Mouse (Mus musculus) testis, postnatal 14 days (tissue): ENCODE results near the gene Dnm1.
A peak's percentile ranks its signal among the peaks of the same experiment; 100 is the strongest.

Experiments used
- DNase-seq: peaks from one replicate; pipeline ENCODE4 v3.0.0; 2021; ENCODE audit warnings: low spot score

Gene Dnm1

GRCm38 (mm10) chr2:32275823-32276222 lies 77.3 kb downstream of the Dnm1 start:
- no peak for DNase-seq

GRCm38 (mm10) chr2:32260635-32261034 lies 92.5 kb downstream of the Dnm1 start:
- no peak for DNase-seq

GRCm38 (mm10) chr2:32259657-32260417 lies 93.3 kb downstream of the Dnm1 start, which contains the start of gene Uck1:
TSS of gene Uck1 (minus strand) at chr2:32260159.
- DNase-seq, result peak; percentile 87

GRCm38 (mm10) chr2:32258887-32259533 lies 94.1 kb downstream of the Dnm1 start:
- DNase-seq, result no peak
